Mouse (Mus musculus): ENCODE results near the gene Gpat2. TPM values are rescaled to one million over a fixed set of nuclear protein-coding genes. Genes with fewer than 3 reads are reported as not detected.
A peak's percentile ranks its signal among the peaks of the same experiment; 100 is the strongest.

Gene Gpat2
- polyA plus RNA-seq, 1 experiment, result 63.0 TPM

DNA sequence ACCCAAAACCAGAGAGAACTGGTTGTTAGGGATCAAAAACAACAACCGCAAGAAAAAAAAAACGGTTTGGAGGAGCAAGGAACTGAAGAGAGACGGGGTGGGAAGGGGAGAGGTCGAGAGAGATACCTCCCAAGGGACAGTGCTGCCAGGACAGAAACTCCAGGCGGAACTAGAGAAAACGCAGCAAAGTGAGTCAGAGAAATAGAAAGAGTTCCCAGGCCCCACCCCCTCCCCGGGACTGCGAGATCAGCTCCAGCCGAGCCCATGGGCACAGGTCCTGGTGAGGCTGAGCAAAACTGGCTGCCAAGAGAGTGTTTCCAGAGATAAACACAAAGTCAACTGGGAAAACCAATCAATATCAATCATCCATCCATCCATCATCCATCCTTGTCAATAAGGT lies 36.4 kb downstream of the Gpat2 start:
- H3K4me1 ChIP-seq (ENCODE audit: control insufficient read depth, insufficient read depth, low read length), result no peaks in the 10 kb centered on the region; the same call in 1 of the 2 replicates
- H3K4me3 ChIP-seq (ENCODE audit: control insufficient read depth, low read depth, low read length), result no peak overlapping the region
- TF ChIP-seq POLR2A (IDR thresholded peaks at IDR 0.05; ENCODE audit: control insufficient read depth, low read depth, low read length) (no peak), CTCF (IDR thresholded peaks at IDR 0.05; ENCODE audit: control insufficient read depth, insufficient read depth, insufficient replicate concordance, low read depth, low read length) (no peak)
- H3K27ac ChIP-seq (ENCODE audit: control insufficient read depth, insufficient read depth, low read depth, low read length), result no peak overlapping the region
- no peaks in the 10 kb centered on the region for H3K27me3 ChIP-seq (ENCODE audit: control insufficient read depth, insufficient read depth, low read length)
- no peaks in the 10 kb centered on the region for H3K36me3 ChIP-seq (ENCODE audit: control insufficient read depth, insufficient read depth, low read length)

- no peaks in the 10 kb centered on the region; the same call in 1 of the 2 replicates for H3K4me1 ChIP-seq (ENCODE audit: control insufficient read depth, insufficient read depth, low read length)
- no peak overlapping the region for H3K4me3 ChIP-seq (ENCODE audit: control insufficient read depth, low read depth, low read length)
- TF ChIP-seq POLR2A (IDR thresholded peaks at IDR 0.05; ENCODE audit: control insufficient read depth, low read depth, low read length), result no peak
- TF ChIP-seq CTCF (IDR thresholded peaks at IDR 0.05; ENCODE audit: control insufficient read depth, insufficient read depth, insufficient replicate concordance, low read depth, low read length), result peak; percentile 80; the same call in 1 of the 2 replicates
- no peaks in the 10 kb centered on the region for H3K27me3 ChIP-seq (ENCODE audit: control insufficient read depth, insufficient read depth, low read length)
- H3K27ac ChIP-seq (ENCODE audit: control insufficient read depth, insufficient read depth, low read depth, low read length), result no peak overlapping the region
- H3K36me3 ChIP-seq (ENCODE audit: control insufficient read depth, insufficient read depth, low read length), result no peaks in the 10 kb centered on the region
Observed at GRCm38 (mm10) chr2:127462314-127462713, 37.3 kb downstream of the Gpat2 start.

GRCm38 (mm10) chr2:127470183-127470582 lies 45.2 kb downstream of the Gpat2 start:
- no peaks in the 10 kb centered on the region for H3K27me3 ChIP-seq (ENCODE audit: control insufficient read depth, insufficient read depth, low read length)
- H3K4me1 ChIP-seq (ENCODE audit: control insufficient read depth, insufficient read depth, low read length), result peaks cover 2% of the 10 kb centered on the region; the same call in 1 of the 2 replicates
- H3K27ac ChIP-seq (ENCODE audit: control insufficient read depth, insufficient read depth, low read depth, low read length), result no peak overlapping the region; the same call in 1 of the 2 replicates
- no peak overlapping the region for H3K4me3 ChIP-seq (ENCODE audit: control insufficient read depth, low read depth, low read length)
- no peaks in the 10 kb centered on the region for H3K36me3 ChIP-seq (ENCODE audit: control insufficient read depth, insufficient read depth, low read length)
- TF ChIP-seq POLR2A (IDR thresholded peaks at IDR 0.05; ENCODE audit: control insufficient read depth, low read depth, low read length) (no peak), CTCF (IDR thresholded peaks at IDR 0.05; ENCODE audit: control insufficient read depth, insufficient read depth, insufficient replicate concordance, low read depth, low read length) (no peak)

DNA sequence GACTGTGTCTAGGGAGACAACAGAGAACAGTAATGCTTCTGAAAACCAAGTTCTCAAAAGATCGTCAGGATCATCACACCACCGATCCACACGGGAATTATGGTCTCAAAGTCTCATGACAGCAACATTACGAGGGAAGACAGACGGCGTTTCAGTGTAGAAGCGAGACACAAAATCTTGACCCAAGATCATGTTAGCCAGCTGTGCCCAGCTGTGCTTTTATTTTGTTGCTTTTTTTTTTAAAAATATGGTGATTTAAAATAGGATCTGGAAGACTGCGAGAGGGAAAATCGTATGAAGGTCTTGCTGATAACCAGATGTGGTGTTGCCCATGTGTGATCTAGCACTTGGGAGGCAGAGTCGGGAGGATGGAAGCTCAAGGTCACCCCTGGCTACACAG lies 45.7 kb downstream of the Gpat2 start:
- no peak overlapping the region for H3K4me3 ChIP-seq (ENCODE audit: control insufficient read depth, low read depth, low read length)
- no peaks in the 10 kb centered on the region for H3K27me3 ChIP-seq (ENCODE audit: control insufficient read depth, insufficient read depth, low read length)
- peaks cover 2% of the 10 kb centered on the region; the same call in 1 of the 2 replicates for H3K4me1 ChIP-seq (ENCODE audit: control insufficient read depth, insufficient read depth, low read length)
- H3K27ac ChIP-seq (ENCODE audit: control insufficient read depth, insufficient read depth, low read depth, low read length), result no peak overlapping the region; the same call in 1 of the 2 replicates
- no peak for TF ChIP-seq POLR2A (IDR thresholded peaks at IDR 0.05; ENCODE audit: control insufficient read depth, low read depth, low read length)
- no peaks in the 10 kb centered on the region for H3K36me3 ChIP-seq (ENCODE audit: control insufficient read depth, insufficient read depth, low read length)

- peaks cover 2% of the 10 kb centered on the region; the same call in 1 of the 2 replicates for H3K4me1 ChIP-seq (ENCODE audit: control insufficient read depth, insufficient read depth, low read length)
- no peaks in the 10 kb centered on the region for H3K27me3 ChIP-seq (ENCODE audit: control insufficient read depth, insufficient read depth, low read length)
- no peak overlapping the region for H3K27ac ChIP-seq (ENCODE audit: control insufficient read depth, insufficient read depth, low read depth, low read length)
- no peak overlapping the region for H3K4me3 ChIP-seq (ENCODE audit: control insufficient read depth, low read depth, low read length)
- no peaks in the 10 kb centered on the region for H3K36me3 ChIP-seq (ENCODE audit: control insufficient read depth, insufficient read depth, low read length)
- TF ChIP-seq POLR2A (IDR thresholded peaks at IDR 0.05; ENCODE audit: control insufficient read depth, low read depth, low read length) (no peak), CTCF (IDR thresholded peaks at IDR 0.05; ENCODE audit: control insufficient read depth, insufficient read depth, insufficient replicate concordance, low read depth, low read length) (no peak)
Observed at GRCm38 (mm10) chr2:127471281-127471680, 46.3 kb downstream of the Gpat2 start.

GRCm38 (mm10) chr2:127472279-127472678 lies 47.3 kb downstream of the Gpat2 start:
- TF ChIP-seq POLR2A (IDR thresholded peaks at IDR 0.05; ENCODE audit: control insufficient read depth, low read depth, low read length) (no peak), CTCF (IDR thresholded peaks at IDR 0.05; ENCODE audit: control insufficient read depth, insufficient read depth, insufficient replicate concordance, low read depth, low read length) (no peak)
- H3K27ac ChIP-seq (ENCODE audit: control insufficient read depth, insufficient read depth, low read depth, low read length), result no peak overlapping the region; the same call in 1 of the 2 replicates
- peaks cover 2% of the 10 kb centered on the region; the same call in 1 of the 2 replicates for H3K4me1 ChIP-seq (ENCODE audit: control insufficient read depth, insufficient read depth, low read length)
- no peaks in the 10 kb centered on the region for H3K27me3 ChIP-seq (ENCODE audit: control insufficient read depth, insufficient read depth, low read length)
- H3K36me3 ChIP-seq (ENCODE audit: control insufficient read depth, insufficient read depth, low read length), result no peaks in the 10 kb centered on the region
- no peak overlapping the region for H3K4me3 ChIP-seq (ENCODE audit: control insufficient read depth, low read depth, low read length)

DNA sequence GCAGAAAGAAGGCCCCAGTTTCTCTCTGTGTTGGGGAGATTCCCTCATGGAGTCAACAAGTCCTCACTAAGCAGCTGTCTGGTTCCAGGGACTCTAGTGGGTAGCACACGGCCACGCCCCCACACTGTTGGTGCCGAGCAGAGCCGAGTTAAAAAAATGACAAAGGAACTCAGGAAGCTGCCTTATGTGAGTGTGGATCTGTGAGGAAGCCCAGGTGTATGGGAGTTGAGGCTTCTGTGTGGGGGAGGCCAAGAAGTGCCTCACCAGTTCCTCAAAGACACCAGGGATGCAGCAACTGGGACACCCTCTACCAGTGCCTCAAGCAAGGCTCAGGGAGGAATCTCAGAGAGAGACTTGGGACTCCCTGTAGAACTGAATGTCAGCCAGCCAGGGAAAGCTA lies 54.2 kb downstream of the Gpat2 start:
- Histone ChIP-seq H3K36me3 (ENCODE audit: control insufficient read depth, insufficient read depth, low read length) (no peaks in the 10 kb centered on the region), H3K4me1 (ENCODE audit: control insufficient read depth, insufficient read depth, low read length) (peaks cover 4% of the 10 kb centered on the region), H3K27ac (ENCODE audit: control insufficient read depth, insufficient read depth, low read depth, low read length) (no peak overlapping the region; the same call in 1 of the 2 replicates), H3K4me3 (ENCODE audit: control insufficient read depth, low read depth, low read length) (no peak overlapping the region), H3K27me3 (ENCODE audit: control insufficient read depth, insufficient read depth, low read length) (no peaks in the 10 kb centered on the region)
- no peak for TF ChIP-seq POLR2A (IDR thresholded peaks at IDR 0.05; ENCODE audit: control insufficient read depth, low read depth, low read length)
- no peak for TF ChIP-seq CTCF (IDR thresholded peaks at IDR 0.05; ENCODE audit: control insufficient read depth, insufficient read depth, insufficient replicate concordance, low read depth, low read length)

DNA sequence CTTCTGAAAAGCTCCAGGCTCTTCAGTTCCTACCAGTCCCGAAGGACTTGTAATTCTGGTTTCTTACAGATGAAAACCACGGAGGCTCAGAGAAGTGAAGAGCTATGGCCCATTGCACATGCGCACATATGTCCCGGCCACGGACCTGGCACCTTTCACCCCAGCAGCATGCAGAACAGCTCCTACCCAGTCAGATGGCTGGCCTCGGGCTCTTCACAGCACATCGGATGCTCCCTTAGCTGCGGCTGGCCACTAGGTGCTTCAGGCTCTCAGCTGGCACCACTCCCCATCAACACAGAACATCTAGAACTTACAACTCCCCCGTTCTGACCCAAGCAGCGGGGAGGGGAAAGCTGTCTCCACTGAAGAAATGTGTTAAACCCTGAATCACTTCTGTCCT lies 54.8 kb downstream of the Gpat2 start:
- H3K4me1 ChIP-seq (ENCODE audit: control insufficient read depth, insufficient read depth, low read length), result peaks cover 4% of the 10 kb centered on the region
- H3K4me3 ChIP-seq (ENCODE audit: control insufficient read depth, low read depth, low read length), result no peak overlapping the region
- no peaks in the 10 kb centered on the region for H3K36me3 ChIP-seq (ENCODE audit: control insufficient read depth, insufficient read depth, low read length)
- H3K27me3 ChIP-seq (ENCODE audit: control insufficient read depth, insufficient read depth, low read length), result no peaks in the 10 kb centered on the region
- no peak overlapping the region; the same call in 1 of the 2 replicates for H3K27ac ChIP-seq (ENCODE audit: control insufficient read depth, insufficient read depth, low read depth, low read length)
- peak; percentile 24; the same call in 1 of the 2 replicates for TF ChIP-seq CTCF (IDR thresholded peaks at IDR 0.05; ENCODE audit: control insufficient read depth, insufficient read depth, insufficient replicate concordance, low read depth, low read length)
- no peak for TF ChIP-seq POLR2A (IDR thresholded peaks at IDR 0.05; ENCODE audit: control insufficient read depth, low read depth, low read length)

All from testis, adult 2 months (tissue).